Mouse (Mus musculus): ENCODE measurements around the gene Prkd1.

Gene Prkd1

DNA sequence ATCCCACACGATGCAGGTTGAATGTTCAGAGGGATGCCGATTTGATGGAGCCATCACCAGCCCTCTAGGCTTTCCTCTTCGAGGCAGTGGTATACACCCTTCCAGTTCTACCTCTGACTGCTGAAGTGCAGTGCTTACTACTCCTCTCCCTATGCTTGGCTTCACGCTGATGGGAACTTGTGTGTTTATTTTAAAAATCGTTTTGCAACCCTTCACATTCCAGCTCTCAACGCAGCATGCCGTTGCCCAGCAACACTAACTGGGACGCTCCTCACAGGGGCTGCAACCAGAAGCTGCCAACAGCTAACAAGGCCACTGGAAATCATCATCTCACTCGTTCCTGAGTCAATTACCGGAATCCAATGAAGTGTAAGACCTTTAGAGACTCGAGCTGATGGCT is 296.5 kb downstream of the Prkd1 start:
- no peak for DNase-seq (ENCODE audit: low spot score)

DNA sequence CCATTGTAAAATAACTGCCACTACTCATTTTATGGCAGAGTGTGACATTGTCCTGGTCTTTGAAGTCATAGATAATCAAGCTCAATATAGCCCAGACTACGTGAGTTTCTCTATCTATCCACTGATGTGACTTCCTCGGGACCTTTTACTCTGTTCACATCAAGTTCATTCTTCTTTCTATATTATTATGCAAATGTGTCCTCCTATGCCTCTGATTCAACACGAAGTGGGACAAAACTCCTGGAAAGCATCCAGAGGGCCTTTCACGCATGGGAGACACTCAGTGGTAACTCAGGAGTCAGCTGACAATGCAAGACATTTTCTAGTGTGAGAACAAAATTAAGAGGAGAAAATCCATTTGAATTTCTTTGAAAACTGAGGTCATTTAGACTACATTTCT is 315.7 kb downstream of the Prkd1 start:
- no peak for DNase-seq (ENCODE audit: low spot score)

DNA sequence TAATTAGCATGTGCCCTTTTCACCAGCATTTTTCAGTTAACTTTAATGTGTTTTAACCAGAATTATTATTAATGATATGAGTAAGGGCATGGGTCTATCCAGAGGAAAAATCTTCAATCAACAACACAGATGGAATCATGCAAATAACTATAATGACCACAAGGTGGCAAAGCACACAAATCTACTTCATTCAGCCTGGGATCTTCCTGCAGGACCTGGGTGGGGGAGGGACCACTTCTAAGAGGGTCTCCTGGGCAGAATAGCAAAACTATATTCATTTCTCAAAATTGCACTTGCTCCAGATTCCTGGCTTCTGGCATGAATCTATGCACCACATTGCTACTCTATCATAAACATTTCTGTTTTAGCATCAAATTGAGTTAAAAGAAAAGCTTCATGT is 334.3 kb downstream of the Prkd1 start:
- DNase-seq (ENCODE audit: low spot score) = no peak

DNA sequence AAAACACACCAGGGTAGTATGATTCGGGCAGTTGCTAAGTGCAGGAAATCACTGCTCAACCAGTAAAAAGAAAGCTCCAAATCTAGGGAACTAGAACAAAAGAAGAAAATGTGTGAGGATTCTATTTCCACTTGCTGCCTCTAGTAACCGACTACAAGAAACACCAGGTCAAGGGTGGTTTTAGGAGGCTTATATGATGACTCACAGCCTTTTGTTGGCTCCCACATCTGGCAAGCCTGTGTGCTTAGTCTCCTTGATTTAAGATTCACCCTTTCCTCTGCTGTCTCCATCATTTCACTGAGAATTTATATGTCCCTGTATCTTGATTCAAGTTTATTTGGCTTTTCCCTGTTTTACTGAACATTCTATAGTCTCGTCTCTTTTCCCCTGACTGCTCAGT is 339.6 kb downstream of the Prkd1 start:
- no peak for DNase-seq (ENCODE audit: low spot score)

DNA sequence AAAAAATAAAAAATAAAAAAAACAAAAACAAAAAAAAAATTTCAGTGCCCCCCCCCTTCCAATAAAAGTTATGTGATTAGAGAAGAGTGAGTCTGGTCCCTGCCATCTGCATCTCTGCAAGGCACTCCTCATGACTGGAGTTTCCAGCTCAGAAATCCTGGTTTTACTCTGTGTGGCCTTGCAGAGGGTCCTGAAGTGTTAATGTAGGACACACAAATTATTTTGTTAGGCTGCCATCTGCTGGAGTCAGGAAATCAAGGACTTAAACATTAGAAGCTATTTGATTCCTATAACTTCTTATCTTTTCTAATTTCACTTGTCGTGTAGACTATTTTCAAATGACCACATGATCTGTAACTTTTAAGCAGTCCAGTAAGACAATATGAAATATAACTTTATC is 347.6 kb downstream of the Prkd1 start:
- DNase-seq (ENCODE audit: low spot score) = no peak

DNA sequence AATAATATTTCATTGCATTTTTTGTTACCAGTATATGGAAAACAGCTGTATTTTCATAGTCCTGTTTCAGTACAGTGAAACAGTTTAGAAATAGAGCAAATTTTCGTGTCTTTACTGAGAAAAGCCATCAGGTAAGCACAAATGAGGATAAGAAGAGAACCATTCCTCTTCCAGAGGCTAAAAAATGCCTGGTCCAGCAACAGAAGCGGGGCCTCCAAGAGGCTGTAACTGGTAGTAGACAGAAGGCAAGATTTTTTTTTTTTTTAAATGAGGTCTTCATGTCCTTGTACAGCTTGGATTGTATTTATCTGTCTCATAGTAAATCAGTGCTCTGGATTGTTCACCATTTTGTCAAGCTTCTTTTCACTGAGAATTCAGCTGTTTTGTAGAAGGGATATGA is 352.8 kb downstream of the Prkd1 start:
- no peak for DNase-seq (ENCODE audit: low spot score)

DNA sequence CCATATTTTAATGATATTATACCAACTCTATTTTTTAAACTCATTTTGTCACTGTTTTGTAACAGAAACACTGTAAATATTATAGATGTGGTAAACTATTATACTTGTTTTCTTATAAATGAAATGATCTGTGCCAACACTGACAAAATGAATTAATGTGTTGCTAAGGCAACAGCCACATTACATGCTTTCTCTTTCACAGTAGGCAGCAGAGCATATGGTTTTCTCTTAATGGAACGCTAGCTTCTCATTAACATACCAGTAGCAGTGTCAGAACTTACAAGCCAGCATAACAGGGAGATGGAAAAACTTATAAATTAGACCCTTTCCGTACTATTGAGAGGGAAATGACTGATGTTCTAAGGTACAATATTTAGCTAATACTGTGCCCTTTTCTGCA is 353.3 kb downstream of the Prkd1 start:
- no peak for DNase-seq (ENCODE audit: low spot score)

DNA sequence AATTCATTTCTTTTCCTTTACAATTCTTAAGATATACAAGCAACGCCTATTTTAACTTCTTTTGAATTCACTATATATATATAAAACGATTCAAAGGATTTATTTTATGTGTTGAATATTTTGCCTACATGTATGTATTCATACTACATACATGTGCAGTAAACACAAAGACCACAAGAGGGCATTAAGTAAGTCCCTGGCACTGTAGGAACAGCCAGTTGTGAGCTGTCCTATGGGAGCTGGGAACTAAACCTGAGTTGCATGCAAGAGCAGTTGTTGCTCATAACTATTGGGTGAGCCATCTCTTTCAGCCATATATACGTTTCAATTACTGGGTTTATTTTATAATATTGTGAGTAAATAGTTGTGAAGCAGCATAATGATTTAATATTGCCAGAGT is 356.1 kb downstream of the Prkd1 start:
- no peak for DNase-seq (ENCODE audit: low spot score)

Measured in testis, postnatal 14 days (tissue).